Mouse (Mus musculus) midbrain, embryonic 11.5 days (tissue): ENCODE data around the gene Adgrl3. TPM values are rescaled to one million over a fixed set of nuclear protein-coding genes. Genes with fewer than 3 reads are reported as not detected.

ENCODE experiments used
- ATAC-seq: fragments of 200-750 bp; cut with Nextera tagmentation; 2 replicates; pipeline ENCODE4 v1.8.0; 2017; ENCODE audit warnings: moderate TSS enrichment, moderate library complexity; ENCODE audit not compliant: low FRiP score
- DNase-seq: peaks from one replicate; pipeline ENCODE4 v3.0.0; 2015; ENCODE audit warnings: low spot score; ENCODE audit errors: missing footprints
- H3K27ac ChIP-seq: fragments of 300-500 bp; sonication (generic); 2 replicates; pipeline ENCODE4 v1.5.1; 2014; ENCODE audit warnings: low read depth, low read length
- H3K27me3 ChIP-seq: fragments of 300-500 bp; sonication (generic); 2 replicates; pipeline ENCODE4 v1.6.1; 2014; ENCODE audit warnings: mild to moderate bottlenecking, low read length, moderate library complexity, mixed read lengths; ENCODE audit not compliant: control insufficient read depth, insufficient read depth
- H3K36me3 ChIP-seq: fragments of 300-500 bp; sonication (generic); 2 replicates; pipeline ENCODE4 v1.6.1; 2014; ENCODE audit warnings: mild to moderate bottlenecking, low read length, moderate library complexity, mixed read lengths; ENCODE audit not compliant: control insufficient read depth, insufficient read depth
- H3K4me1 ChIP-seq: fragments of 300-500 bp; sonication (generic); 2 replicates; pipeline ENCODE4 v1.6.1; 2014; ENCODE audit warnings: low read length; ENCODE audit not compliant: control insufficient read depth, insufficient read depth
- H3K4me2 ChIP-seq: fragments of 300-500 bp; sonication (generic); 2 replicates; pipeline ENCODE4 v1.6.1; 2014; ENCODE audit warnings: mild to moderate bottlenecking, moderate library complexity
- H3K4me3 ChIP-seq: fragments of 300-500 bp; sonication (generic); 2 replicates; pipeline ENCODE4 v1.5.1; 2014; ENCODE audit warnings: low read depth, low read length
- H3K9ac ChIP-seq: fragments of 300-500 bp; sonication (generic); 2 replicates; pipeline ENCODE4 v1.6.1; 2014; ENCODE audit warnings: low read length
- H3K9me3 ChIP-seq: fragments of 300-500 bp; sonication (generic); 2 replicates; pipeline ENCODE4 v1.6.1; 2016; ENCODE audit warnings: low read length; ENCODE audit not compliant: control insufficient read depth
- WGBS: fragments of 180-500 bp; shearing (Covaris S2); extraction: QIAGEN DNeasy Blood & Tissue Kit; methylation state at CpG from one replicate; pipeline ENCODE4 v1.1.7; 2014; 5-methylcytosine and 5-hydroxymethylcytosine counted together
- polyA plus RNA-seq: library from polyadenylated mRNA; unstranded; fragments of >200 nt; fragmentation: Nextera tagmentation; extraction: Ambion mirVana; gene quantifications from 2 replicates; pipeline ENCODE4 v1.2.1, GENCODE M21; 2014

Adgrl3 gene
- polyA plus RNA-seq, 1 experiment from 2014 or later = 18.9 TPM

DNA sequence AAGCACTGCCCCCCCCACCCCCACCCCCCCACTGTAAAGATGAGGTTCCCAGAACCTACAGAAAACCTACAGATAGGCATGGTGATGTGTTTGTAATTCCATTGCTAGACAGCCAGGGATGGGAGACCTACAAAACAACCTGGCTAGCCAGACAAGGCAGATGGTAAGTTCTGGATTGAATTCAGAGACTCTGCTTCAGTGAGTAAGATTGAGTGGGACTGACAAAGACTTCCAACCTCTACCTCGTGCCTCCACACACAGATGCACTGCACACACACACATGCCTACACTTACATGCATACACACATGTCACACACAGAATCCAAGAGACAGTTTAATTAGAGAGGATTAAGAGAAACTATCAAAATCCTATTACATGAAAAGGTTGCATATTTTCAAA, 544.4 kb downstream of the Adgrl3 start:
- Histone ChIP-seq H3K27me3 (no peaks in the 10 kb centered on the region), H3K9ac (no peak overlapping the region), H3K9me3 (no peaks in the 10 kb centered on the region), H3K36me3 (no peaks in the 10 kb centered on the region), H3K4me2 (no peak overlapping the region), H3K27ac (no peak overlapping the region), H3K4me1 (no peaks in the 10 kb centered on the region), H3K4me3 (no peak overlapping the region)
- 75% methylated on average over 1 of the region's 1 CpGs for WGBS
- DNase-seq = peak; percentile 39
- no peak for ATAC-seq

DNA sequence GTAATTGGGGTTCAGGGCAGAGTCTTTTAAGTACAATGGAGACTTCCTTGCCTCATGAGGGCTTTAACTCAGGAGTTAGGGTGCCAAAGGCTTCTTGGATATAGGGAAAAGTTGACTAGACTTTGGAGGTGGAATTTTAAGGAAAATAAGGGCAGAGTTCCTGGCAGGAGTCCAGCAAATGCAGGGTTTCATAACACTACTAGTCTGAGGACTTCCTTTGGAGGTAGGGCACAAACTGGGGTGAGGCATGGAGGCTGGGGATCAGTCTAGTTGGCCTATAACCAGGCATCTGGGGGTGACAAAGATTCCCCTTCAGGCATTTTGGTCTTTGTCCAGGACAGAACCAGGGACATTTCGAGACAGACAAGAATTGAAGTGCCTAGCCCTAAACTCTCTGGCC, 546.6 kb downstream of the Adgrl3 start:
- Histone ChIP-seq H3K4me2 (no peak overlapping the region), H3K4me1 (no peaks in the 10 kb centered on the region), H3K36me3 (no peaks in the 10 kb centered on the region), H3K9ac (no peak overlapping the region), H3K4me3 (no peak overlapping the region), H3K27me3 (no peaks in the 10 kb centered on the region), H3K9me3 (no peaks in the 10 kb centered on the region), H3K27ac (no peak overlapping the region)
- ATAC-seq (no peak), DNase-seq (no peak)
- WGBS = 96% methylated on average over 1 of the region's 1 CpGs

DNA sequence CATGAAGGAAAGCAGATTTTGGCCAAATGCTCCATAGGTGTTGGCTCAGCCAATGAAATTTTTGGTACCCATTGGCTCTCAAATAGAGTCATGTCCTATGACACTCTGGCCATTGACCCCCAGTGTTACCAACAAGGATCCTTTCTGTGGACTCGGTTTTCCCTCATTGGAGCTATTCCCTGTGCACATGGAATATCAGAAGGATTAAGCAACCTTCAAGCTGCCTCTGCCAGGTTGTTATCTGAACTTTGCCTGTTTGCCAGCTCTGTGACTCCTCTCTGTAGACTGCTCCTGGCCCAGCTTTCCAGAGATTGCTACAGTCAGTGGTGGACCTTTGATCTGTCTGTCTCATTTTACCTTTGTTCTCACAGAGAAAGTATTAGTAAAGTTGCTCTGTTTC, 548.8 kb downstream of the Adgrl3 start:
- Histone ChIP-seq H3K27ac (no peak overlapping the region), H3K4me2 (no peak overlapping the region), H3K4me1 (no peaks in the 10 kb centered on the region), H3K9ac (no peak overlapping the region), H3K9me3 (no peaks in the 10 kb centered on the region), H3K27me3 (no peaks in the 10 kb centered on the region), H3K36me3 (no peaks in the 10 kb centered on the region), H3K4me3 (no peak overlapping the region)
- ATAC-seq = no peak
- 71% methylated on average over 1 of the region's 1 CpGs for WGBS
- no peak for DNase-seq

DNA sequence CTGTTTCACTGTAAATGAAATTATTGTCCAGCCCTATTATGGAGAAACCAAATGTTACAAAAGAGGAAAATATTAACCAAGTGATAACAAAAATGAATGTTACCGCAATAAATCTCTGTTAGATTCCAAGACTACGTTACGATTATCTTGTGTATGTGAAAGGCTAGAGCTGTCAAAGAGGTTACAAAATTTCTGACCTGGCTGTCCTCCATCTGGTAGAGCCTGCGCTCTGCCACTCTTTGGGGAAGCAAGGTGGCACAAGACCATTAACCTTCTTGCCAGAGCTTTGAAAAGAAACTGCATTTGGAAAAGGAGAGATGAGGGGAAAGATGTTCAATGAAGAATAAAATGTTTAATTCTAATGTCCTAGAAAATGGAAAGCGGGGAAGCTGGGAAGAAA, 562.9 kb downstream of the Adgrl3 start:
- no peaks in the 10 kb centered on the region for H3K36me3 ChIP-seq
- H3K9me3 ChIP-seq = no peaks in the 10 kb centered on the region
- DNase-seq (no peak), ATAC-seq (no peak)
- H3K27me3 ChIP-seq = no peaks in the 10 kb centered on the region
- H3K4me1 ChIP-seq = no peaks in the 10 kb centered on the region
- no peak overlapping the region for H3K4me2 ChIP-seq
- H3K4me3 ChIP-seq = no peak overlapping the region
- WGBS = 93% methylated on average over 5 of the region's 5 CpGs
- H3K9ac ChIP-seq = no peak overlapping the region
- no peak overlapping the region for H3K27ac ChIP-seq

DNA sequence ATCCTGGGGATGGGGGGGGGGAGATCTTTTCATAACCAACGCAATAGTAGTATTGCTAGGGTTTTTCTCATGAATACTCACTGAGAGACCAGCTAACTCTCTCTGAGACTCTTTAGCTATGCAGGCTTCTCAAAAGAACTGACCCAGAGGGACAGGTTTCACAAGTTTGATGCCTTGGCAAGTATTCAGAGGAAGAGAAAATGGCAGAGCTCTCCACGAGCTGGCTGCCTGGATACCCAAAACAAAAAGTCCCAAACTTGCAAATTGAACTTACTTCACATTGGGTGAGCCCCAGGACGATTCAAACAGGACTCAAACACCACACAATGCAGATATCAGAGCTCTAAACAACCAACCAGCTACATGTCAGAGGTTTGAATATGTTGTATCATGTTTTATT, 563.5 kb downstream of the Adgrl3 start:
- no peaks in the 10 kb centered on the region for H3K9me3 ChIP-seq
- WGBS = 36% methylated on average over 3 of the region's 3 CpGs
- H3K27me3 ChIP-seq = no peaks in the 10 kb centered on the region
- ATAC-seq (no peak), DNase-seq (no peak)
- H3K9ac ChIP-seq = no peak overlapping the region
- H3K36me3 ChIP-seq = no peaks in the 10 kb centered on the region
- no peak overlapping the region for H3K4me2 ChIP-seq
- no peak overlapping the region for H3K27ac ChIP-seq
- H3K4me3 ChIP-seq = no peak overlapping the region
- no peaks in the 10 kb centered on the region for H3K4me1 ChIP-seq

DNA sequence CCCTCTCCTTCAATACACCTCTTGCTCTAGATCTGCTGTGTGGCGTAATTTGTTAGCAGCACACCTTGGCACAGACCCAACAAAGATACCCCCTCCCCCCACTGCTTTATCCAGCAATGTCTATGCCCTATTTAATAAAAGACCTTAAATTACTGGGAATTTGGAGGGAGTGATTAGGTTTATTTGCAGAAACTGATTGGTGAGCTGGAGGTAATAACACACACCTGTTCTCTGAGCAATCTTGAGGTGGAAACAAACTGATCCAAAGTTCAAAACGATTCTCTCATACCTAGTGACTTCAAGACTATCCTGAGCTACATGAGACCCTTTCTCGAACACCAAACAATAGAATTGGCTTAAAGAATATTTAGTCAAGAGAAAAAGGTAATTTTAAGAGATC, 565.0 kb downstream of the Adgrl3 start:
- H3K27me3 ChIP-seq = no peaks in the 10 kb centered on the region
- no peaks in the 10 kb centered on the region for H3K4me1 ChIP-seq
- no peaks in the 10 kb centered on the region for H3K36me3 ChIP-seq
- no peak for ATAC-seq
- H3K4me2 ChIP-seq = no peak overlapping the region
- no peak overlapping the region for H3K9ac ChIP-seq
- no peak overlapping the region for H3K4me3 ChIP-seq
- DNase-seq = no peak
- H3K9me3 ChIP-seq = no peaks in the 10 kb centered on the region
- H3K27ac ChIP-seq = no peak overlapping the region
- WGBS = 86% methylated on average over 3 of the region's 3 CpGs

DNA sequence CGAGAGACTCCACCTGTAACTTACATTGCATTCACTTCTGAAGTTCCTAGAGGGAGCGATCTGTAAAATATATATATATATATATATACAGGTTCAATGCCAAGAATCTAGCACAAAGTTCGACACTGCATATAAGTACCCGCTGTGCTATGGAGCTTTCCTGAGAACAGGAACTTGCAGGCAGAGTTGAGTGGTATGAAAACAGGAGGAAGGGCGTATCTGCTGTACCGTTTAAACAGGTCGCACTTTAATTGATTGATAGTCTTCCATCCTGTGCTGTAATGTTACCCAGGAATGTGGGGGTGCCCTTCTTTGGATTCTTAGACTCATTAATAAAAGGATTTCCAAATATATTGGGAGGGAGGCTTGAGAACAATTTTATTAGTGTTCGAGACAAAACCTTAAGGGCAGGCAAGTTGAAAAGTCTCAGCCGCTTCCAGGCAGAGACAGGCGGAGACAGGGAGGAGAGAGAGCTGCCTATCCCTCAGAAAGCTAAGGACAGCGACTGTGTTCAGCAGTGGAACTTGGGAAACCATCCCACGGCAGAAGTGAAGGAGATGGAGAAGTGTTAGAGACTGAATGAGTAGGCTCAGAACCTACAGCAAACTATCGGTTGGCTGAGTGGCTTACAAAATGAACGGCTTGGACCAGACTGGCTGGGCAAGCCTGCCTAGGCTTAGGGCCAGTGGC, 570.2 kb downstream of the Adgrl3 start:
- H3K9me3 ChIP-seq = no peaks in the 10 kb centered on the region
- H3K4me1 ChIP-seq = no peaks in the 10 kb centered on the region
- no peak overlapping the region for H3K27ac ChIP-seq
- WGBS = 90% methylated on average over 14 of the region's 14 CpGs
- H3K9ac ChIP-seq = no peak overlapping the region
- no peaks in the 10 kb centered on the region for H3K36me3 ChIP-seq
- no peak overlapping the region for H3K4me2 ChIP-seq
- no peak for ATAC-seq
- no peak overlapping the region for H3K4me3 ChIP-seq
- no peaks in the 10 kb centered on the region for H3K27me3 ChIP-seq
- DNase-seq = no peak

DNA sequence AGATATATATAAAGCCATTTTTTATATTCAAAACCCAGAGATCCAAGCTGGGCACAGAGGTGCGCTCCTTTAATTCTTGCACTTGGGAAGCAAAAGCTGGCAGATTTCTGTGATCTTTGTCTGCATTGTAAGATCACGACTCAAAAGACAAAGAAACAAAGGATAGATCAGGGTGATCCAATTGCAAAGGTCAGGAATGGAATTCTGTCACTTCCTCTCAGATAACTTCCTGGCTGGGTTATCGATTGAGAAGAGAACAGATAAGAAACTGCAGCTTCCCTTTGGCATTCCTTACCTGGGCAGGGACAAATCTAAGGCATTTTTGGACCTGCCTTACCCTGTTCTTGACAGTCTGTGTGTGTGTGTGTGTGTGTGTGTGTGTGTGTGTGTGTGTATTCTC, 571.5 kb downstream of the Adgrl3 start:
- 35% methylated on average over 3 of the region's 3 CpGs for WGBS
- no peak overlapping the region for H3K9ac ChIP-seq
- no peaks in the 10 kb centered on the region for H3K4me1 ChIP-seq
- no peak overlapping the region for H3K4me2 ChIP-seq
- no peaks in the 10 kb centered on the region for H3K9me3 ChIP-seq
- ATAC-seq = no peak
- no peaks in the 10 kb centered on the region for H3K27me3 ChIP-seq
- DNase-seq = no peak
- H3K36me3 ChIP-seq = no peaks in the 10 kb centered on the region
- no peak overlapping the region for H3K4me3 ChIP-seq
- H3K27ac ChIP-seq = no peak overlapping the region

DNA sequence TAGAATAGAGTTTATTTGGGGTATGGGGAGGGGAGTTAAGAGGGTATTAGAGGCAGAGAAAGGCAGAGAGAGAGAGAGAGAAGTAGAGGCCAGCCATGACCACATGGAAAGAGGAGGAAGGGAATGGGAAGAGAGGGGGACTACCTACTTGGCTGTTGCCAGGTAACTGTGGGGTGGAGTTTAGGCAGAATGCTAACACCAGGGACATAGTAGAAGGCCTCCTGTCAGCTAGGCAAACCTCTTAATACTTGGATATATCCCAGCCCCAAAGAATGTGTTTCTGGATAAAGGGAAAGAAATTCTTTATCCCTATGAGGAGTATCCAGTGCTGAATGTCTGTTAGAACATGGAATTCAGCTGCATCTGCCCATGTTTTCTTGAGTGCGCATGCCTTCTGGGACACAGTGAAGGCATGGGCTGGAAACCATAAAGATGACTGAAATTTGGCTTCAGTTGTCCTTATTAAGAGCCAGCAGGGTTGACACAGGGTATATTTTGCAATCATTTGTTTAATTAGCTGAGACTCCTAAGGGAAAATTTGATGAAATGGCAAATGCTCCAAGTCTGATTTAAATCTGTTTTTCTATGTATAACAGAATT, 573.6 kb downstream of the Adgrl3 start:
- Histone ChIP-seq H3K4me3 (no peak overlapping the region), H3K4me2 (no peak overlapping the region), H3K9me3 (no peaks in the 10 kb centered on the region), H3K27ac (no peak overlapping the region), H3K4me1 (no peaks in the 10 kb centered on the region), H3K36me3 (no peaks in the 10 kb centered on the region), H3K9ac (no peak overlapping the region), H3K27me3 (no peaks in the 10 kb centered on the region)
- ATAC-seq (no peak), DNase-seq (no peak)
- 95% methylated on average over 1 of the region's 1 CpGs for WGBS
